Mouse (Mus musculus) olfactory bulb, adult 2 months (tissue): Measurements from ENCODE around the gene Sez6l. TPM values are rescaled to one million over a fixed set of nuclear protein-coding genes. Genes with fewer than 3 reads are reported as not detected.

ENCODE experiments used
- H3K27ac ChIP-seq: fragments of 200-500 bp; 2 replicates; pipeline ENCODE4 v1.5.1; 2012; ENCODE audit warnings: low read depth, low read length; ENCODE audit not compliant: insufficient read depth
- H3K4me1 ChIP-seq: fragments of 200-500 bp; 2 replicates; pipeline ENCODE4 v1.6.1; 2012; ENCODE audit warnings: low read length; ENCODE audit not compliant: control insufficient read depth, insufficient read depth
- H3K4me3 ChIP-seq: fragments of 200-500 bp; 2 replicates; pipeline ENCODE4 v1.5.1; 2012; ENCODE audit warnings: mild to moderate bottlenecking, low read depth, low read length, moderate library complexity; ENCODE audit not compliant: insufficient read depth
- CTCF ChIP-seq: fragments of 200-500 bp; IDR thresholded peaks from 2 replicates; pipeline ENCODE4 v1.5.1; 2012; ENCODE audit warnings: low read depth, mild to moderate bottlenecking, low read length, moderate library complexity; ENCODE audit not compliant: insufficient read depth
- POLR2A ChIP-seq: fragments of 200-500 bp; IDR thresholded peaks from 2 replicates; pipeline ENCODE4 v1.6.1; 2012; ENCODE audit warnings: mild to moderate bottlenecking, low read depth, low read length, moderate library complexity; ENCODE audit not compliant: insufficient read depth
- WGBS: fragments of 180-500 bp; shearing (Covaris S2); methylation state at CpG from one replicate; pipeline ENCODE4 v1.1.7; 2018; 5-methylcytosine and 5-hydroxymethylcytosine counted together
- polyA plus RNA-seq: library from polyadenylated mRNA; stranded (reverse); fragments of >200 nt; gene quantifications from 2 replicates; pipeline ENCODE4 v1.2.4, GENCODE M21; 2012; ENCODE audit warnings: low replicate concordance; ENCODE audit not compliant: missing spikeins, insufficient read depth, insufficient read length

The Sez6l gene
- polyA plus RNA-seq, 1 experiment, result not detected

- H3K27ac ChIP-seq, result peak overlapping the region; percentile 56
- 43% methylated on average over 3 of the region's 3 CpGs for WGBS
Measured at GRCm38 (mm10) chr5:112525980-112526379, 51.0 kb downstream of the Sez6l start.

GRCm38 (mm10) chr5:112525271-112525670, 51.7 kb downstream of the Sez6l start:
- Histone ChIP-seq H3K4me1 (peaks cover 55% of the 10 kb centered on the region), H3K4me3 (no peak overlapping the region), H3K27ac (peak overlapping the region; percentile 56)
- no peak for TF ChIP-seq CTCF
- TF ChIP-seq POLR2A, result no peak
- 54% methylated on average over 5 of the region's 5 CpGs for WGBS

More at GRCm38 (mm10) chr5:112525980-112526379, 51.0 kb downstream of the Sez6l start:
- TF ChIP-seq POLR2A (no peak), CTCF (no peak)
- Histone ChIP-seq H3K4me3 (no peak overlapping the region), H3K4me1 (peaks cover 50% of the 10 kb centered on the region)

- peaks cover 63% of the 10 kb centered on the region for H3K4me1 ChIP-seq
- WGBS, result 100% methylated on average over 2 of the region's 2 CpGs
- no peak for TF ChIP-seq POLR2A
- TF ChIP-seq CTCF, result no peak
Measured at GRCm38 (mm10) chr5:112523796-112524195, 53.2 kb downstream of the Sez6l start.

GRCm38 (mm10) chr5:112523331-112523730, 53.7 kb downstream of the Sez6l start:
- TF ChIP-seq POLR2A (no peak), CTCF (no peak)
- Histone ChIP-seq H3K4me1 (peaks cover 63% of the 10 kb centered on the region), H3K4me3 (no peak overlapping the region), H3K27ac (no peak overlapping the region)
- 94% methylated on average over 4 of the region's 4 CpGs for WGBS

More at GRCm38 (mm10) chr5:112523796-112524195, 53.2 kb downstream of the Sez6l start:
- Histone ChIP-seq H3K4me3 (no peak overlapping the region), H3K27ac (no peak overlapping the region)

- Histone ChIP-seq H3K4me1 (peaks cover 72% of the 10 kb centered on the region), H3K27ac (0 out of 2 replicates have a peak overlapping the region, but pooled peaks have one; percentile 0), H3K4me3 (no peak overlapping the region)
- 19% methylated on average over 19 of the region's 19 CpGs for WGBS
- TF ChIP-seq CTCF (no peak), POLR2A (no peak)
Measured at GRCm38 (mm10) chr5:112521703-112522527, 55.1 kb downstream of the Sez6l start.

- Histone ChIP-seq H3K27ac (peak overlapping the region; percentile 23), H3K4me1 (peaks cover 68% of the 10 kb centered on the region), H3K4me3 (no peak overlapping the region)
- TF ChIP-seq POLR2A (no peak), CTCF (no peak)
- WGBS, result 35% methylated on average over 8 of the region's 8 CpGs
Measured at GRCm38 (mm10) chr5:112520826-112521702, 55.9 kb downstream of the Sez6l start.

GRCm38 (mm10) chr5:112518773-112519172, 58.2 kb downstream of the Sez6l start:
- Histone ChIP-seq H3K4me3 (no peak overlapping the region), H3K27ac (peak overlapping the region; percentile 81), H3K4me1 (peaks cover 60% of the 10 kb centered on the region)
- TF ChIP-seq POLR2A (no peak), CTCF (no peak)
- WGBS, result 41% methylated on average over 2 of the region's 2 CpGs

GRCm38 (mm10) chr5:112517454-112517853, 59.5 kb downstream of the Sez6l start:
- TF ChIP-seq POLR2A, result no peak
- no peak for TF ChIP-seq CTCF
- Histone ChIP-seq H3K27ac (0 out of 2 replicates have a peak overlapping the region, but pooled peaks have one; percentile 27), H3K4me3 (no peak overlapping the region), H3K4me1 (peaks cover 62% of the 10 kb centered on the region)
- 65% methylated on average over 9 of the region's 9 CpGs for WGBS
